In the genomic region with DNA sequence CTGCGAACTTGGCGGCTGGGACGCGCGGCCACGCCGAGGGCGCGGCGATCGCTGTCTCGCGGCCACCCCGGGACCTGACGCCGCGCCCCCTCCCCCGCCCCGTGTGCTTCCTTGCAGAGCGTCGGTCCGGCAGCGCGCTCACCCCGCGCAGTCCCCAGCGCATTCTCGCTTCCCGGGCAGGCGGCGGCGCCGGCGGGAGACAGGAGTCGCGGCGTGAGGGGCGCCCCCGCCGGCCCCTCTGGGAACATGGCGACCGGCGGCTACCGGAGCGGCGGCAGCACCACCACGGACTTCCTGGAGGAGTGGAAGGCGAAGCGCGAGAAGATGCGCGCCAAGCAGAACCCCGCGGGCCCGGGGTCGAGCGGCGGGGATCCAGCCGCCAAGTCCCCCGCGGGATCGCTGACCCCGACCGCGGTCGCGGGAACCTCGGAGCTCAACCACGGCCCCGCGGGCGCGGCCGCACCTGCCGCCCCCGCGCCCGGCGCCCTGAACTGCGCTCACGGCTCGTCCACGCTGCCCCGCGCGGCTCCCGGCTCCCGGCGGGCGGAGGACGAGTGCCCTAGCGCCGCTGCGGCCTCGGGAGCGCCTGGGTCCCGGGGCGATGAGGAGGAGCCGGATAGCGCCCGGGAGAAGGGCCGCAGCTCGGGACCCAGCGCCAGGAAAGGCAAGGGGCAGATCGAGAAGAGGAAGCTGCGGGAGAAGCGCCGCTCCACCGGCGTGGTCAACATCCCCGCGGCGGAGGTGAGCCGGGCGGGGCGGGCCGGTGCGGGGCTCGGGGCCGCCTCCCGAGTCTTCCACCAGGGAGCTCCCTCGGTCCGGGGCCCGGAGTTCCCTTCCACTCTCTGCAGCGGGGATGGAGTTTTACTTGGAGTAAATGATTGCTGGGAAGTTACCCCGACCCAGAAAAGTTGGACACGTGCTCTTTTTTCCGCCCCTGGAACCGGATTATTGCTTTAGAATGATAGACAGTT, we compare ENCODE assay signal across 8 mouse cellular contexts. TPM values are rescaled to one million over a fixed set of nuclear protein-coding genes. Genes with fewer than 3 reads are reported as not detected.
DNase-seq lines count a peak whose midpoint lies in the region; ATAC-seq and TF ChIP-seq lines count a peak whose summit lies in the region.

No protein-coding gene starts in this region.

- H3K4me1 ChIP-seq in bone marrow, adult 2 months (ENCODE audit: control insufficient read depth, insufficient read depth, low read length): no peaks in the 10 kb centered on the region
- H3K4me1 ChIP-seq in embryonic facial prominence, embryonic 15.5 days: peaks cover 9% of the 10 kb centered on the region
- peaks cover 11% of the 10 kb centered on the region; the same call in 1 of the 2 replicates for H3K4me1 ChIP-seq in heart, postnatal 0 days (ENCODE audit: control insufficient read depth, insufficient read depth)
- peaks cover 4% of the 10 kb centered on the region; the same call in 1 of the 2 replicates for H3K4me1 ChIP-seq in lung, postnatal 0 days (ENCODE audit: insufficient read depth, low read depth, low read length)

- 0 out of 2 replicates have a peak, but pooled peaks cover 7% of the 10 kb centered on the region for H3K27me3 ChIP-seq in embryonic facial prominence, embryonic 15.5 days
- peaks cover 19% of the 10 kb centered on the region for H3K27me3 ChIP-seq in heart, postnatal 0 days (ENCODE audit: control insufficient read depth, insufficient read depth, low read length)
- no peaks in the 10 kb centered on the region for H3K27me3 ChIP-seq in lung, postnatal 0 days (replicated peaks; ENCODE audit: insufficient read depth, low read length)

- peak; percentile 41 for DNase-seq in ES-CJ7 (ENCODE audit: low read depth, low spot score)
- DNase-seq in heart, postnatal 0 days (ENCODE audit: low spot score): peak; percentile 56
- DNase-seq in kidney, postnatal 14 days: peak; percentile 84
- peak; percentile 76 for DNase-seq in lung, postnatal 0 days (ENCODE audit: low spot score)
- DNase-seq in retina, adult 2 months (ENCODE audit: low read depth, low spot score): peak; percentile 18
- no peak for DNase-seq in spleen, postnatal 36 days (ENCODE audit: low spot score in 2 of 2)

- no peak overlapping the region for H3K27ac ChIP-seq in bone marrow, adult 2 months (ENCODE audit: control insufficient read depth, insufficient read depth, low read depth, low read length, poor library complexity)
- peak overlapping the region; percentile 59 for H3K27ac ChIP-seq in embryonic facial prominence, embryonic 15.5 days (replicated peaks)
- H3K27ac ChIP-seq in heart, postnatal 0 days (ENCODE audit: low read depth): peak overlapping the region; percentile 65
- peak overlapping the region; percentile 90 for H3K27ac ChIP-seq in lung, postnatal 0 days (ENCODE audit: low read length)

- no peak for TF ChIP-seq CTCF in bone marrow, adult 2 months (IDR thresholded peaks at IDR 0.05; ENCODE audit: control insufficient read depth, insufficient read depth, low read length)
- TF ChIP-seq CTCF in heart, postnatal 0 days (IDR thresholded peaks at IDR 0.05; ENCODE audit: low read depth): peak; percentile 35
- peak; percentile 56 for TF ChIP-seq CTCF in lung, postnatal 0 days (IDR thresholded peaks at IDR 0.05)

- no peaks in the 10 kb centered on the region for H3K9me3 ChIP-seq in embryonic facial prominence, embryonic 15.5 days (replicated peaks)
- no peaks in the 10 kb centered on the region for H3K9me3 ChIP-seq in heart, postnatal 0 days (replicated peaks; ENCODE audit: control insufficient read depth, low read length)
- no peaks in the 10 kb centered on the region for H3K9me3 ChIP-seq in lung, postnatal 0 days (ENCODE audit: low read length)

- TF ChIP-seq EP300 in heart, postnatal 0 days (IDR thresholded peaks at IDR 0.05; ENCODE audit: low read depth): no peak
- TF ChIP-seq EP300 in lung, postnatal 0 days (IDR thresholded peaks at IDR 0.05): no peak

- no peaks in the 10 kb centered on the region for H3K36me3 ChIP-seq in embryonic facial prominence, embryonic 15.5 days
- no peaks in the 10 kb centered on the region for H3K36me3 ChIP-seq in heart, postnatal 0 days (replicated peaks; ENCODE audit: control insufficient read depth, insufficient read depth, low read length)
- no peaks in the 10 kb centered on the region for H3K36me3 ChIP-seq in lung, postnatal 0 days (ENCODE audit: insufficient read depth, low read length)

- ATAC-seq in embryonic facial prominence, embryonic 15.5 days (ENCODE audit: insufficient number of reproducible peaks, low FRiP score, low TSS enrichment, low read depth): peak; percentile 16; the same call in 1 of the 2 replicates
- ATAC-seq in heart, postnatal 0 days (ENCODE audit: insufficient read depth, low read depth): peak; percentile 74
- peak; percentile 72 for ATAC-seq in lung, postnatal 0 days

- under 1% methylated on average over 126 of the region's 129 CpGs for WGBS in bone marrow, adult 2 months
- WGBS in embryonic facial prominence, embryonic 15.5 days: under 1% methylated on average over 112 of the region's 129 CpGs
- under 1% methylated on average over 107 of the region's 129 CpGs for WGBS in heart, postnatal 0 days
- WGBS in lung, postnatal 0 days: 1% methylated on average over 73 of the region's 129 CpGs

- H3K4me2 ChIP-seq in embryonic facial prominence, embryonic 15.5 days (replicated peaks): peak overlapping the region; percentile 93
- H3K4me2 ChIP-seq in heart, postnatal 0 days (ENCODE audit: low read depth, low read length): peak overlapping the region; percentile 85
- H3K4me2 ChIP-seq in lung, postnatal 0 days (replicated peaks; ENCODE audit: low read depth, low read length): peak overlapping the region; percentile 85

- TF ChIP-seq POLR2A in bone marrow, adult 2 months (IDR thresholded peaks at IDR 0.05; ENCODE audit: borderline replicate concordance, control insufficient read depth, low read depth, low read length): no peak

- peak overlapping the region; percentile 1 for H3K4me3 ChIP-seq in bone marrow, adult 2 months (replicated peaks; ENCODE audit: control insufficient read depth, low read depth, low read length)
- peak overlapping the region; percentile 78 for H3K4me3 ChIP-seq in embryonic facial prominence, embryonic 15.5 days (replicated peaks)
- peak overlapping the region; percentile 63 for H3K4me3 ChIP-seq in heart, postnatal 0 days (ENCODE audit: low read depth, low read length)
- peak overlapping the region; percentile 89 for H3K4me3 ChIP-seq in lung, postnatal 0 days (ENCODE audit: low read depth, low read length)

- peak overlapping the region; percentile 70 for H3K9ac ChIP-seq in embryonic facial prominence, embryonic 15.5 days
- peak overlapping the region; percentile 67 for H3K9ac ChIP-seq in heart, postnatal 0 days (replicated peaks; ENCODE audit: low read depth, low read length)
- H3K9ac ChIP-seq in lung, postnatal 0 days (replicated peaks; ENCODE audit: low read depth): peak overlapping the region; percentile 68

RNA-seq across cellular contexts. Expression of gene Pawr, which starts 0.9 kb away (rescaled TPM):
- 3.1 and 6.8 TPM in 2 replicates for polyA plus RNA-seq in bone marrow, adult 2 months (2011; ENCODE audit: insufficient read depth, insufficient read length, low replicate concordance, missing spikeins)
- 8.8 and 9.7 TPM in 2 replicates for polyA plus RNA-seq in embryonic facial prominence, embryonic 15.5 days (2015; fragmentation: Nextera tagmentation; extraction: Ambion mirVana)
- 3.5 and 11.4 TPM in 2 replicates for total RNA-seq in heart, postnatal 0 days (2014; rRNA removed; ENCODE audit: low replicate concordance)
- polyA plus RNA-seq in heart, postnatal 0 days (2015; fragmentation: Nextera tagmentation; extraction: Ambion mirVana): 2.7 and 2.8 TPM in 2 replicates
- 15.3 and 19.6 TPM in 2 replicates for polyA plus RNA-seq in lung, postnatal 0 days (2015; fragmentation: Nextera tagmentation; extraction: Ambion mirVana)

Comparison
In these comparisons a context has a peak if more than half of its experiments do, and no peak if none do; other contexts are left out.
1. DNase-seq: peak in ES-CJ7 (single experiment), heart, postnatal 0 days (single experiment), kidney, postnatal 14 days (single experiment), lung, postnatal 0 days (single experiment) and retina, adult 2 months (single experiment); none in spleen, postnatal 36 days (0 of 2).
2. H3K4me3 ChIP-seq: peak in every context shown above with its lines; median percentile 89 in lung, postnatal 0 days; 78 in embryonic facial prominence, embryonic 15.5 days; 63 in heart, postnatal 0 days; 1 in bone marrow, adult 2 months.
3. ATAC-seq: peak in every context shown above with its lines; median percentile 74 in heart, postnatal 0 days; 72 in lung, postnatal 0 days; 16 in embryonic facial prominence, embryonic 15.5 days.
4. Peak in every context shown above with its lines, with median percentiles within 50 percentile points of each other: H3K4me2 ChIP-seq and H3K9ac ChIP-seq.